Mouse (Mus musculus) gastrocnemius, postnatal 4 days (tissue): ENCODE measurements at regions not wholly inside any gene's neighbourhood (a gene's known extent, or its start where the extent isn't known, plus 50 kb on each side); places are given as distances from the start of the nearest gene placed in this dataset.

ENCODE experiments used
- DNase-seq, 2 experiments: peaks; one replicate each; pipeline ENCODE4 v3.0.0; 2021 to 2022; ENCODE audit warnings: low spot score in 2 of 2, mixed read lengths in 2 of 2

GRCm38 (mm10) chr2:92544364-92545151, 54.9 kb upstream of the Chst1 start:
- DNase-seq = no peak

- DNase-seq = no peak
Observed at GRCm38 (mm10) chr2:92540841-92541240, 58.7 kb upstream of the Chst1 start.

GRCm38 (mm10) chr2:92531996-92532395, 67.5 kb upstream of the Chst1 start:
- DNase-seq = no peak

- DNase-seq = no peak
Observed at GRCm38 (mm10) chr2:92530677-92531076, 68.8 kb upstream of the Chst1 start.

GRCm38 (mm10) chr2:92529670-92530322, 69.5 kb upstream of the Slc35c1 start:
- DNase-seq = no peak

- DNase-seq = peak; percentile 57 to 73
Observed at GRCm38 (mm10) chr2:92529071-92529641, 68.8 kb upstream of the Slc35c1 start.

- DNase-seq = no peak
Observed at GRCm38 (mm10) chr2:92528119-92528830, 67.9 kb upstream of the Slc35c1 start.

- no peak for DNase-seq
Observed at GRCm38 (mm10) chr2:92526676-92527395, 66.5 kb upstream of the Slc35c1 start.

- no peak for DNase-seq
Observed at GRCm38 (mm10) chr2:92525628-92526027, 65.3 kb upstream of the Slc35c1 start.

GRCm38 (mm10) chr2:92525062-92525623, 64.8 kb upstream of the Slc35c1 start:
- DNase-seq = no peak

- no peak for DNase-seq
Observed at GRCm38 (mm10) chr2:92524346-92524905, 64.1 kb upstream of the Slc35c1 start.

GRCm38 (mm10) chr2:92523321-92523895, 63.1 kb upstream of the Slc35c1 start:
- DNase-seq = no peak

- DNase-seq = no peak
Observed at GRCm38 (mm10) chr2:92521527-92521926, 61.2 kb upstream of the Slc35c1 start.

- DNase-seq = no peak
Observed at GRCm38 (mm10) chr2:92519396-92519795, 59.1 kb upstream of the Slc35c1 start.

GRCm38 (mm10) chr2:92518891-92519290, 58.6 kb upstream of the Slc35c1 start:
- no peak for DNase-seq

- no peak for DNase-seq
Observed at GRCm38 (mm10) chr2:92514961-92515360, 54.6 kb upstream of the Slc35c1 start.

- DNase-seq = no peak
Observed at GRCm38 (mm10) chr2:92511771-92512744, 51.7 kb upstream of the Slc35c1 start.
